Mouse (Mus musculus): ENCODE measurements around the gene Krt81. TPM values are rescaled to one million over a fixed set of nuclear protein-coding genes. Genes with fewer than 3 reads are reported as not detected.

The Krt81 gene
- total RNA-seq, 1 experiment from 2014 or later = not detected

DNA sequence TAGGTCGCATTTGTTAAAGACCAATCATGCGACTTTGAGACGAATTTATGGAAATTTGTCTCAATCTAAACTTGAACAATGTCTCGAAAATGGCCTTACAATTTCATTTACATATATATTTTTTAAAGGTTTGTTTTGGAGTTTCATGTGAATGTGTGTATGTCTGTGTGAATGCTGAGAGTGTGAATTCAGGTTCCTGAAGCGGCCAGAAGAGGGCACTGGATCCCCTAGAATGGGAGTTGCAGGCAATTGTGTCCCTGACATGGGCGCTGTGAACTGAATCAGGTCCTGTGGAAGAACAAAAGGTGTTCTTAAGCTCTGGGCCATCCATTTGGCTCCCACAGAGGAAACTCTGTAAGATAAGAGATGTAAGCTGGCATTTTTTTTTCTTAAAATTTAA lies 7.7 kb downstream of the Krt81 start:
- ATAC-seq (ENCODE audit: extremely low read depth, insufficient number of reproducible peaks, low FRiP score, poor library complexity, severe bottlenecking) = no peak

DNA sequence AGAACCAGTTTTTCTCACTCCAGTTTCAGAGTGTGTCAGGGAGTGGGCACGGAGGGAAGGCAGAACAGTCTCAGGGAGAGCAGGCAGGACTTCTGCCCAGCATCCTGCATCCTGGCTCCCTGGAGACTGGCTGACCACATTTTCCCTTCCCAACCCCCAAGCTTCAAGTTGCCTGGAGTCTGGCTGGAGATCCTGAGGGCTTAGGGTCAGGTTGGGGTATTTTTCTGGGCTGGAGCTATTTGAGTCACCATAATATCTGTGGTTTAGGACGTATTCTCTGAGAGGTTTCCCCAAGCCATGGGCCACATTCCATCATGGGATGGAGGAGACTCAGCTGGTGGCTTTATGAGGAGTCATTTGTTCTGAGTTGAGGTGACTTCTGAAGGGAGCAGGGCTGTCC lies 8.3 kb downstream of the Krt81 start:
- ATAC-seq (ENCODE audit: extremely low read depth, insufficient number of reproducible peaks, low FRiP score, poor library complexity, severe bottlenecking) = no peak

DNA sequence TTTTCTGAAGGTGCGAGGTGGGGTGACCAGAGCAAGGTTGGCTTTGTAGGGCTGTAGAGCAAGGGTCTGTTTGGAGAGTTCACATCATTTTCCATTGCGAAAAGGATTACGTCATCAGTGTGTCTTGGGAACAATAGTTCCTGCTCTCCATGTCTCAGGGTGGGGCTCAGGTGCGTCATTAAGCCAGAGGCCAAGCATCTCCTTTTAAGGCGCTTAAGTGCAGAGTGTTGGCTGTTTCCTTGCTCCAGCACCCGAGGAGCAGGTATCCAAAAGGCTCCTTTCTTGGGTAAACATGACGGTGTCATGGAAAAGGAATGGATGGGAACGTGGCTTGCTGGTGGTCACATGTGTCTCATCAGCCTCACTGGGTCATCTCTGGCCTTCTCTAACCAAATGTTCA lies 8.8 kb downstream of the Krt81 start:
- no peak for ATAC-seq (ENCODE audit: extremely low read depth, insufficient number of reproducible peaks, low FRiP score, poor library complexity, severe bottlenecking)

DNA sequence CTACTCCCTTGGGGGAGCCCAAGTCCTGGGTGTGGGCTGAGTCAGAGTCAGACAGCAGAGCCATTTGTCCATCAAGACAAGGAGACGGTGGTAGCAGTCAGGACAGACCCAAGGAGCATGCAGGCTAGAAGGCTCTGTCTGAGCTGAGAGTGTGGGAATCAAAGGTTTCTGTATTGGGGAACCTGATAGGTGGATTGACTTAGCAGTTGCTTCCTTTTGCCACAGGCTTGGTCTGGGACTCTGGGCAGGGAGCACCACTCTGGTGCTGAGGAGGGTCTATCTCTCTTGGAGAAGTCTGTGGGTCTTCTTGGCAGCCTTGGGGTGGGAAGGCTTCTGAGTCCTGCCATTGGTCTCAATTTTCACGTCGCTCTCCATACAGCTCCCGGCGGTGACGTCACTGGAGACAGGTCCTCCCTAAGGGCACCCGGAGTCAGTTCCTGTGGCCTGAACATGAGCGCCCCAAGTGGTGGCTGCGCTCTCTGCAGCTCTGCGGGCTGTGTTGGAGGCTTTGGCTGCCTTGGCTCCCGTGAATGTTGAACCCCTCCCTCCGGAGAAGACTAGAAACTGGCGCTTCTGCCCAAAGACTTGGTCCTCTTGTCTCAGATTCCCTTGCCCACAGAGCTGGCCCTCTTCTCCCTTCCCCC lies 10.3 kb downstream of the Krt81 start:
- peak; percentile 62 for ATAC-seq (ENCODE audit: extremely low read depth, insufficient number of reproducible peaks, low FRiP score, poor library complexity, severe bottlenecking)

DNA sequence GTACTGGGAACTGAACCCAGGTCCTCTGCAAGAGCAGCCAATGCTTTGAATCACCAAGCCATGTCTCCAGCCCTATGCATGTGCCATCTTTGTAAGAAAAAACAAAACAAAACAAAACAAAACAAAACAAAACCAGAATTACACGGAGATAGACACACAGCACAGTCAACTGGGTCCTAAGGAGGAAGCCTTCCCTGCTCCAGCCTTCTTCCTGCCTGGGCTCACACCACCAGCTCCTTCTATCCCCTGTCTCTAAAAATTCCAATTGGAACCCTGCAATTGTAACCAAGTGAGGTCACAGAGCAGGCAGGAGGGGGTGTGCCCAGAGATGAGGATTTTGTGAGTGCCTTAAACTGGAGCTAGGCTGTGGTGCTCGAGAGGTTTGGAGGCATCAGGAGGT lies 16.1 kb downstream of the Krt81 start, which contains the start of gene Krt88:
Gene Krt88 (plus strand): TSS at position 301 of the 400 bp plus-strand sequence.
- ATAC-seq (ENCODE audit: extremely low read depth, insufficient number of reproducible peaks, low FRiP score, poor library complexity, severe bottlenecking) = no peak

DNA sequence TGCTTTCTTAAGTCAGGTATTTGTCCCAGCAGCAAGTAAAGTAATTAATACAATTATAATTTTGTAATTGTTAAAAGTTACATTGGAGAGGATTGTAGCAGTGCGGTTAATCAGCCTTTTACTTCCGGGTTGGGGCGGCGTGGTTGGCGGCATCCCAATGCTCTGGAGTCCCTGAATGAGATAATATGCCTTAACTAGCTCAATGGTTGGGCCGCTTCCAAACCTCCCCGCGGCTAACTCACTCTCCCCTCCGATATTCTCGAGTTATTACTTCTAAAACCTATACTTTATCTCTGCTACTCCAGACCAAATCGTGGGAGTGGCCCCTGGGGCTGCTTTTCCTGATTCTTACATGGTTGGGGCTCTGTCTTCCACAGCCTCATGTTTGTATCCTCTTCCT lies 17.0 kb downstream of the Krt81 start:
- no peak for ATAC-seq (ENCODE audit: extremely low read depth, insufficient number of reproducible peaks, low FRiP score, poor library complexity, severe bottlenecking)

DNA sequence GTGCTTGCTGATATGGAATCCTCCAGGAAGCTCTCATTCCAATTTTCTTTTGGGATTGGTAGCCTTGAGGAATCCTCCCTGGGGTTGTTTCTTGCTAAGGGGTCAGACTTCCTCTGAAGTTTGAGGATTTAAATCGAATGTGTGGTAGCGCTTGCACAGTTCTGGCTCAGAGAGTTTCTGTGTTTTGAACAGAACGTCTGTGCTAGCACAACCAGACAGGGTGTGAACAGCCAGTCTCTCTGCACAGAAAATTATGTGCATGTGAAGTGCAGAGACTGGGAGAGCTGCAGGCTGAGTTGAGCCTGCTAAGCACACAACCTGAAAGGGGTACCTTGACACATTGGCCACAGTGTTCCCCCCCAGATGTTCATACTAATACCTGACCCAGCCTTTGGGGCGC lies 22.7 kb downstream of the Krt81 start:
- no peak for ATAC-seq (ENCODE audit: extremely low read depth, insufficient number of reproducible peaks, low FRiP score, poor library complexity, severe bottlenecking)

DNA sequence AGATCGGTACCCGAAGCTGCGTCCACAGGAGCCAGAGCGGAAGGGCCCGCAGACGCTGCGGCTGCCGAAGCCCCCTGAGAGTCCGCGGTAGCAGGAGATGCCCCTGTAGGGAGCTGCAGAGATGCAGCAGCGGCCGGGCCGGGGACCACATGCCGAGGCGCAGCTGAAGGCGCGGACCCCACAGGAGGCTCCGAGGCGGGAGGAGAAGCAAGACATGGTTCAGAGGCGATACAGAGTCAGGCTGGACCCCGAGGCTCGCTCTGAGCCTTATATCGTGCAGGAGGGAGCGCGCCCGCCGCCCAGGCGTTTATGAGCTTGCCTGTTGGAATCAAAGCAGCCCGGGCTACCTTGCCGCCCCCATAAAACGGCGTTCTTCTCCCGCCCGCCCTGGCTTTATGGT lies 25.0 kb downstream of the Krt81 start, which contains the start of gene Krt87:
Gene Krt87 (minus strand): TSS at position 250 of the 400 bp plus-strand sequence.
- ATAC-seq (ENCODE audit: extremely low read depth, insufficient number of reproducible peaks, low FRiP score, poor library complexity, severe bottlenecking) = no peak

DNA sequence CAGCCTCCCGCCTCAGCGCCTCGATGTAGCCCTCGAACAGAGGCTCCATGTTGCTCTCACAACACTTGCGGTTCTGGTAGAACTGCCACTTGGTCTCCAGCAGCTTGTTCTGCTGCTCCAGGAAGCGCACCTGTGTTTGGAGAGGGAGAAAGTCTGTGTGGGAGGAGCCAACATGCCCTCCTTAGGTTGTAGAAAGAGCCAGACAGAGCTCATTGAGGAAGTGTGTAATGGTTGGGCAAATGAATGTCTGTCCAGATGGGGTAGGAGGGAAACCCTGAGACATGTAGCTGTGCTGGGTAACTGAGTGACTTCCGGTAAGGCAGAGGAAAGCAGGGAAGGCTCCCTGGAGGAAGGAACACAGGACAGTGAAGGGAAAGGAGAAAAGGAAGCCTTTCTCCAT lies 26.9 kb downstream of the Krt81 start:
- ATAC-seq (ENCODE audit: extremely low read depth, insufficient number of reproducible peaks, low FRiP score, poor library complexity, severe bottlenecking) = no peak

DNA sequence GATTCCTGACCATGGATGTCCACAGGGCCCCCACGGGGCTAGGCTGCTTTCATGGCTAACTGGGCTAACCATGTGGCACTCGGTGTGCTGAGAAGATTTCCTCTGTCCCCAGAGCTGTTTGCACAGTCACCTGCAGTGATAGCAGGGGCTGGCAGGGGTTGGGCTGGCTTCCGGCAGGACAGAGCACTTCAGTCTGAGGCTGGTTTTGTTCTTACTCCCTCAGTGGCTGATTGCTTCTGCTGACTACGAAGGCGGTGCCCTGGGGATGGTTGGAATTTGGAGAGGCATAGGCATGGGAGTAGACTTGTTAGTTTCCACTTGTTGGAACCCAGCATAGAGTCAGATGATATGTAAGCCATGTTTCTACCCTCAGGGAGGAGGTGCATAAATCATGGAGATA lies 38.6 kb downstream of the Krt81 start:
- no peak for ATAC-seq (ENCODE audit: extremely low read depth, insufficient number of reproducible peaks, low FRiP score, poor library complexity, severe bottlenecking)

DNA sequence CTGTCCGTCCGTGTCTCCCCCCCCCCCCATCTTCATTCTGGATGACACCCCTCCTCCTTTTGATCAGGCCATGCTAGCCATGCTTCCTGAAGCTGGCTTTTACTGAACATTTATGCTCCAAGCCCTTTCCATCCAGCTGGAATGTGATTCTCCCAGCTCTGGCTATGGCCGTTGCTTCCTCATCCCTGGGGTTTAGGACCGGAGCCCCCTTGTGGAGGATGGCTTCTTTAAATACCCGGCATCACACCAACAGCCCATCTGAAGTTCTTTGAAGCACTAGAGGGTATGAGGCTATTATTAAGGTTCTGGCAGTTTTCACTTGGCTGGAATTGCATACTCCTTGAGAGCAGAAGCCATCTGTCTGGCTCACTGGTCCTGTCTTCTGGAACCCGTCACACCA lies 42.6 kb downstream of the Krt81 start:
- ATAC-seq (ENCODE audit: extremely low read depth, insufficient number of reproducible peaks, low FRiP score, poor library complexity, severe bottlenecking) = no peak

DNA sequence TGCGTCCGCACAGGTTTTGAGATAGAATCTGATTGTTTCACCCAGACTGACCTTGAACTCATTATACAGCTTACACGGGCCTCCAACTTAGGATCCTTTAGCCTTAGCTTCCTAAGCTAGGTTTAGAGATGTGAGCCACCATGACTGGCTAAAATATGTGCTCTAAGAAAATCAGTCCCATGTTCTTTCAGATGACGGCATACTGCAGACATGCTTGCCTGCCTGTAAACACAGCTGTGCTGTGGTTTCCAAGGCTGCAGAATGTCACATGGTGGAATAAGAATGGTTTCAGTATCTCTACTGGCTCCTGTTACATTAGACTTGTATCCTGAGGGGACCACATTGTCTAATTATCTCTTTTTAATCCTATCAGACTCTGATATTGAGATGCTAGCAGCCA lies 44.6 kb downstream of the Krt81 start:
- no peak for ATAC-seq (ENCODE audit: extremely low read depth, insufficient number of reproducible peaks, low FRiP score, poor library complexity, severe bottlenecking)

DNA sequence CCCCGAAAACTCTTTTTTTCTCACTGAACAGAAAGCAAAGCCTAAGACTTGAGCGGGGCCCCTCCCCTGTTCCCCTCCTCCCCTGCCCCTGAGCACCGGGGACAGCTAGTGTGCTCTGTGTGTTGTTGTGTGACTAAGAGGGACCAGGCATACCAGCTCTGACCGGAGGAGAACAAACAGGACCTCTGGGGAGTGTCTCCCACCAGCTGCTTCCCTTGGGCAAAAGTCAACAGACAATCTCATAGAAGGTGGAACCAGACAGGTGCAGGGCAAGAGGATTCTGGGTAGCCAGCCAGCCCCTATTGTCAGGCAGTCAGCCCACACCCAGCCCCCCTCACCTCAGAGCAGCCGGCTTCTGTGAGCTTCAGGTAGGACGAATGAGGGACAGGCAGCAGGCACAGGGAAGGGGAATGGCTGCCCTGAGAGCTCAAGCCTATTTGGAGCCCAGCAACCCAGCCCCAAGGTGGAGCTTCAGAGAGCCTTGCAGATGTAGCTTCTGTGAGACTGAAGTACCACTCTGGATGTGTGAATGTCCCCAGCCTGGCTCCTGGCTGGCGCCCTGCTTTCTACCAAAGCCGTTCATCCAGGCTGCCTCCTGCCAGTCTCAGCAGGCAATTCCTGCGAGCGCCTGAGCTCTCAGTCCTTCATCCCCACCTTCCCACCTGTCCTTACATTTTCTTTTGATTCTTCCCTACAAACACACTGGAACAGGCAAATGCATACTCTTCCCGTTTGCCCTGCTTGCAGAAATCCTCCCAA lies 48.6 kb downstream of the Krt81 start:
- ATAC-seq (ENCODE audit: extremely low read depth, insufficient number of reproducible peaks, low FRiP score, poor library complexity, severe bottlenecking) = no peak

DNA sequence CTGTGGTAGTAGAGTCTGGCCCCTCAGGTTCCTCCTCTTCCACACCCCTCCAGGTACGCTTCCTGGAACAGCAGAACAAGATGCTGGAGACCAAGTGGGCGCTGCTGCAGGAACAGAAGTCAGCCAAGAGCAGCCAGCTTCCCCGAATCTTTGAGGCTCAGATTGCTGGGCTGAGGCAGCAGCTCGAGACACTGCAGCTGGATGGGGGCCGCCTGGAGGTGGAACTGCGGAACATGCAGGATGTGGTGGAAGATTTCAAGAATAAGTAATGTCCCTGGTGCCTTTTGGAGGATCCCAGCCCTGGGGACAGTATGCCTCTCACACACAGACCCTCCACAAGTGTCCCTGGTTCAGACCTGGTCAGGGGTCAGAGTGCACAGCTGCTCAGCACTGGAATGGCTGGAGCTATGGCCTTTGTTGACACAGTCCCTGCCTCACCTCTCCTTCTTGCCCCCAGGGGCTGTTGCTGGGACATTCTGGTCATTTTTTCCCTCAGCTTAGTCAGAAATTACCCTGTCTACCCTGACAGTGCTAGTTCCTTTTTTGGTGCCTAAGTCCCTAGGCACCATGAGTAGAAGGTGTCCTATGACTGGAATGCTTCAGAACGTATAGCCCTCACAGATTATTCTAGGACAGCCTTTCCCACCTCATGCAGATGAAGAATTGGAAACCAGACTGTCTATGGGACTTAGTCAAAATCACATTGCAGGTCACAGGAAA lies 49.5 kb downstream of the Krt81 start:
- no peak for ATAC-seq (ENCODE audit: extremely low read depth, insufficient number of reproducible peaks, low FRiP score, poor library complexity, severe bottlenecking)

DNA sequence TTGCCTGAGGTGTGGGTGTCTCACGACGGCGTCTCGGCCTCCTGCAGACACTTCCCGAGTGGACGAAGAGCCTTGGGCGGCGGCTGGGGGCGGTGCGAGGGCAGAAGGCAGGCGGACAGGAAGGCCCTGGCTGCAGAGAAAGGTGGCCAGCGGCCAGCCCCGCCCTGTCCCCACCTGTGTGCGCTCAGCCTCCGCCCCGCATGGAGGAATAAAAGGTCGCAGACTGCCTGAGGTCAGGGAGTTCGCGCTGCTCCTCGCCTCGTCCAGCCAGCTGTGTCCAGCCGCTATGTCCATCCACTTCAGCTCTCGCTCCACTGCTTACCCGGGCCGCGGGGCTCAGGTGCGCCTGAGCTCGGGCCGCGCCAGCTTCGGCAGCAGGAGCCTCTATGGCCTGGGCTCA lies 51.4 kb downstream of the Krt81 start:
- ATAC-seq (ENCODE audit: extremely low read depth, insufficient number of reproducible peaks, low FRiP score, poor library complexity, severe bottlenecking) = no peak

DNA sequence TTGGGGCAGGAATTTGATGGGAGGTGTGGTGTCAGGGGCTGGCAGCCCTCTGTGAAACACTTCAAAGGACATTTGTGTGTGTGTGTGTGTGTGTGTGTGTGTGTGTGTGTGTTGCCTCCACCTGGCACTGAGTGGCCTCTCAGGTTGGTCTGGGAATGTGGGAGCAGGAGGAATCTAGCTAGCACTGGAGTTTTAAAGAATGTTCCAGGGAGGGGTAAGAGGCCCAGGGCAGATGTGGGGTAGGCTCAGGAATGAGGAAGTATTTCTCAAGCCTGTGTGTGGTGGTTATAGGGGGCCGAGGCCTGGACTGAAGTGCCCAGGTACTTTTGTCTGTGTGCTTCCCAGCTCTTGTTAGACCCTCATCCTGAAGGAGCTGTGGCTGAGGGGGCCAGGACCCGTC lies 52.8 kb downstream of the Krt81 start, which contains the start of gene Krt7:
Gene Krt7 (plus strand): TSS at position 269 of the 400 bp plus-strand sequence.
- ATAC-seq (ENCODE audit: extremely low read depth, insufficient number of reproducible peaks, low FRiP score, poor library complexity, severe bottlenecking) = no peak
